Mouse (Mus musculus) embryonic fibroblast, embryonic 13.5 days (primary cell): Measurements from ENCODE around the gene Rfesd. TPM values are rescaled to one million over a fixed set of nuclear protein-coding genes. Genes with fewer than 3 reads are reported as not detected.
A peak's percentile ranks its signal among the peaks of the same experiment; 100 is the strongest.

Source experiments
- H3K27ac ChIP-seq: 2 replicates; pipeline ENCODE4 v1.5.1; 2012; ENCODE audit warnings: low read length, control low read depth, inconsistent platforms; ENCODE audit not compliant: insufficient read depth
- H3K4me1 ChIP-seq: 2 replicates; pipeline ENCODE4 v1.6.1; 2011; ENCODE audit warnings: low read length; ENCODE audit not compliant: control insufficient read depth, insufficient read depth
- H3K4me3 ChIP-seq: 2 replicates; pipeline ENCODE4 v1.5.1; 2011; ENCODE audit warnings: mild to moderate bottlenecking, control low read depth, low read length; ENCODE audit not compliant: insufficient read depth
- CTCF ChIP-seq: IDR thresholded peaks from 2 replicates; pipeline ENCODE4 v1.5.1; 2011; ENCODE audit warnings: mild to moderate bottlenecking, control low read depth, low read length, moderate library complexity, borderline replicate concordance; ENCODE audit not compliant: insufficient read depth
- POLR2A ChIP-seq: IDR thresholded peaks from 2 replicates; pipeline ENCODE4 v1.6.1; 2011; ENCODE audit warnings: low read depth, mild to moderate bottlenecking, control low read depth, low read length, moderate library complexity
- polyA plus RNA-seq: library from polyadenylated mRNA; stranded (reverse); fragments of >200 nt; gene quantifications from 2 replicates; pipeline ENCODE4 v1.2.4, GENCODE M21; 2011; ENCODE audit warnings: low read depth; ENCODE audit not compliant: missing spikeins, insufficient read length

The Rfesd gene
- polyA plus RNA-seq, 1 experiment = 18.2 TPM

- no peaks in the 10 kb centered on the region for H3K4me1 ChIP-seq
- H3K4me3 ChIP-seq = peak overlapping the region; percentile 40
- no peak overlapping the region for H3K27ac ChIP-seq
- TF ChIP-seq POLR2A (no peak), CTCF (no peak)
Observed at GRCm38 (mm10) chr13:76055391-76056232, 37.1 kb upstream of the Rfesd start.

GRCm38 (mm10) chr13:76044971-76045370 lies 26.5 kb upstream of the Rfesd start:
- Histone ChIP-seq H3K4me1 (no peaks in the 10 kb centered on the region), H3K27ac (no peak overlapping the region), H3K4me3 (no peak overlapping the region)
- TF ChIP-seq POLR2A (no peak), CTCF (no peak)

- no peak overlapping the region for H3K4me3 ChIP-seq
- TF ChIP-seq CTCF = no peak
- no peak for TF ChIP-seq POLR2A
- no peaks in the 10 kb centered on the region for H3K4me1 ChIP-seq
- no peak overlapping the region for H3K27ac ChIP-seq
Observed at GRCm38 (mm10) chr13:76042455-76042854, 23.9 kb upstream of the Rfesd start.

- Histone ChIP-seq H3K4me1 (peaks cover 2% of the 10 kb centered on the region), H3K27ac (no peak overlapping the region), H3K4me3 (no peak overlapping the region)
- TF ChIP-seq CTCF (no peak), POLR2A (no peak)
Observed at GRCm38 (mm10) chr13:76024588-76024987, 6.1 kb upstream of the Rfesd start.

- Histone ChIP-seq H3K4me1 (peaks cover 2% of the 10 kb centered on the region), H3K27ac (no peak overlapping the region), H3K4me3 (no peak overlapping the region)
- TF ChIP-seq POLR2A (no peak), CTCF (no peak)
Observed at GRCm38 (mm10) chr13:76021782-76022181, 3.3 kb upstream of the Rfesd start.

- H3K4me3 ChIP-seq = peak overlapping the region; percentile 11; the same call in 1 of the 2 replicates
- H3K4me1 ChIP-seq = peaks cover 2% of the 10 kb centered on the region
- H3K27ac ChIP-seq = peak overlapping the region; percentile 50
Observed at GRCm38 (mm10) chr13:76018844-76019400, 403 bp upstream of the Rfesd start.

GRCm38 (mm10) chr13:76017465-76017864 lies 1.1 kb downstream of the Rfesd start:
- Histone ChIP-seq H3K4me3 (peak overlapping the region; percentile 68), H3K27ac (peak overlapping the region; percentile 94), H3K4me1 (peaks cover 2% of the 10 kb centered on the region)
- TF ChIP-seq POLR2A = no peak

More at GRCm38 (mm10) chr13:76018844-76019400, 403 bp upstream of the Rfesd start:
- no peak for TF ChIP-seq CTCF
- TF ChIP-seq POLR2A = no peak

- Histone ChIP-seq H3K4me1 (no peaks in the 10 kb centered on the region), H3K4me3 (no peak overlapping the region), H3K27ac (no peak overlapping the region)
- TF ChIP-seq CTCF (no peak), POLR2A (no peak)
Observed at GRCm38 (mm10) chr13:76014511-76014910, 4.0 kb downstream of the Rfesd start.

GRCm38 (mm10) chr13:76003272-76003671 lies 15.2 kb downstream of the Rfesd start:
- no peak overlapping the region for H3K27ac ChIP-seq
- H3K4me3 ChIP-seq = no peak overlapping the region
- TF ChIP-seq POLR2A = no peak
- no peak for TF ChIP-seq CTCF
- no peaks in the 10 kb centered on the region for H3K4me1 ChIP-seq
